Mouse (Mus musculus) small intestine, adult 2 months (tissue): ENCODE data around the gene 4933409G03Rik. TPM values are rescaled to one million over a fixed set of nuclear protein-coding genes. Genes with fewer than 3 reads are reported as not detected.
"Not testable (repeated sequence)": the region's sequence is repeated elsewhere in the genome, so short reads cannot be mapped to it uniquely, and the experiment has no call there.

ENCODE experiments used
- H3K27ac ChIP-seq: fragments of 200-500 bp; 2 replicates; pipeline ENCODE4 v1.5.1; 2012; ENCODE audit warnings: low read depth, low read length, control low read depth, inconsistent platforms; ENCODE audit not compliant: insufficient read depth
- H3K27me3 ChIP-seq: fragments of 200-500 bp; 2 replicates; pipeline ENCODE4 v1.6.1; 2012; ENCODE audit warnings: mild to moderate bottlenecking, moderate library complexity, low read length, inconsistent platforms; ENCODE audit not compliant: control insufficient read depth, insufficient read depth
- H3K36me3 ChIP-seq: fragments of 200-500 bp; 2 replicates; pipeline ENCODE4 v1.6.1; 2012; ENCODE audit warnings: mild to moderate bottlenecking, low read length, control low read depth, inconsistent platforms; ENCODE audit not compliant: control insufficient read depth, insufficient read depth
- H3K4me1 ChIP-seq: fragments of 200-500 bp; 2 replicates; pipeline ENCODE4 v1.6.1; 2012; ENCODE audit warnings: low read length, inconsistent platforms, mixed read lengths; ENCODE audit not compliant: control insufficient read depth, insufficient read depth, insufficient read length
- H3K4me3 ChIP-seq: fragments of 200-500 bp; 2 replicates; pipeline ENCODE4 v1.5.1; 2012; ENCODE audit warnings: low read depth, mild to moderate bottlenecking, control low read depth, inconsistent platforms, low read length, moderate library complexity
- CTCF ChIP-seq: fragments of 200-500 bp; IDR thresholded peaks from 2 replicates; pipeline ENCODE4 v1.5.1; 2012; ENCODE audit warnings: low read depth, mild to moderate bottlenecking, control low read depth, inconsistent platforms, low read length, moderate library complexity, mixed read lengths; ENCODE audit not compliant: insufficient replicate concordance, insufficient read length; ENCODE audit errors: extremely low read depth
- POLR2A ChIP-seq: fragments of 200-500 bp; IDR thresholded peaks from 2 replicates; pipeline ENCODE4 v1.6.1; 2012; ENCODE audit warnings: low read depth, mild to moderate bottlenecking, control low read depth, inconsistent platforms, low read length, moderate library complexity
- WGBS: fragments of 180-500 bp; shearing (Covaris S2); methylation state at CpG from one replicate; pipeline ENCODE4 v1.1.7; 2018; 5-methylcytosine and 5-hydroxymethylcytosine counted together
- polyA plus RNA-seq: library from polyadenylated mRNA; depleted of rRNA; stranded (reverse); fragments of >200 nt; gene quantifications from 2 replicates; pipeline ENCODE4 v1.2.3, GENCODE M21; 2012; rRNA removed

4933409G03Rik gene
- not detected in 2 replicates for polyA plus RNA-seq

DNA sequence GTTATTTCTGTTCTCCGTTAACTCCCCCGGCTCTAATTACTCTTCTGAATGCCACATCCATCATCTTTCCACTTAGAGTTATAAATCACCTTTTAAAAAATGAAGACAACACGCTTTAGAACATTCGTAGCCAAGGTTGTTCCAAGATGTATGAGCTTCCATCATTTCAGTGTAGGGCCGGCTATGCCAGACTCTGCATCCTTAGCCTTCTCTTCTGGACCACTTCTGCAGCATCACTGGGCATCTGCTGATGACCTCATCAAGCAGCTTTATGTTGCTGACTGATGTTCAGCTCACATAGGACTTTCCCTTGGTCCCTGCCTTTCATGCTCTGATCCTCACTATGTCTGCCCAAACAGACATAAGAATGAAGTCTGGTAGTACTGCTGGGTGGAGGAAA is at the start of gene 4933409G03Rik:
4933409G03Rik (plus strand) TSS at position 301 of the 400 bp plus-strand sequence.
- Histone ChIP-seq H3K4me1 (no peaks in the 10 kb centered on the region), H3K27ac (no peak within 1 kb of the TSS), H3K4me3 (no peak within 1 kb of the TSS), H3K36me3 (no peaks in the 10 kb centered on the region), H3K27me3 (no peaks in the 10 kb centered on the region)
- WGBS, result 83% methylated on average over 5 of the region's 5 CpGs
- TF ChIP-seq POLR2A (no peak), CTCF (no peak)

DNA sequence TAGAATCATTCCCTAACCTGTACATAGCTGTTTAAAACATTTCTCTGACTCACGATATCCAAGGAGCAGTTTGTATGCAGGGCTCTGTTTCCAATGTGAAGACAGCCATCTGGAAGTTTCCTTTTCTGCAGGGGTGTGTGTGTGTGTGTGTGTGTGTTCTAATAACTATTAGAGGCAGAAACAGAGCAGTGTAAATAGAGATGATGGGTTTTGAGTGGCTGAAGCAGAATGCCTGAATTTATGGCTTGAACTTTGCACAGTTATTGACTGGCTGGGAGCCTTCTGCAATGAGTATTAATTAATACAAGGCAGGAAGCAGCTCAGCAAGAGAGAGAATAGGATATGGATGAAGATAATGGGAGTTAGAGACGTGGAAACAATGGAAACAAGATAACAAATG is 38.0 kb upstream of the 4933409G03Rik start:
- TF ChIP-seq POLR2A (no peak), CTCF (no peak)
- no peaks in the 10 kb centered on the region for H3K27me3 ChIP-seq
- WGBS, result 10% methylated on average over 2 of the region's 2 CpGs
- H3K4me1 ChIP-seq, result no peaks in the 10 kb centered on the region
- H3K27ac ChIP-seq, result no peak overlapping the region
- H3K4me3 ChIP-seq, result no peak overlapping the region
- no peaks in the 10 kb centered on the region for H3K36me3 ChIP-seq

GRCm38 (mm10) chr2:68560821-68561220 is 21.4 kb upstream of the 4933409G03Rik start:
- Histone ChIP-seq H3K27me3 (no peaks in the 10 kb centered on the region; the same call in 1 of the 2 replicates), H3K27ac (no peak overlapping the region), H3K4me3 (no peak overlapping the region), H3K36me3 (no peaks in the 10 kb centered on the region), H3K4me1 (no peaks in the 10 kb centered on the region)
- WGBS, result 32% methylated on average over 4 of the region's 4 CpGs
- TF ChIP-seq POLR2A (no peak), CTCF (no peak)

DNA sequence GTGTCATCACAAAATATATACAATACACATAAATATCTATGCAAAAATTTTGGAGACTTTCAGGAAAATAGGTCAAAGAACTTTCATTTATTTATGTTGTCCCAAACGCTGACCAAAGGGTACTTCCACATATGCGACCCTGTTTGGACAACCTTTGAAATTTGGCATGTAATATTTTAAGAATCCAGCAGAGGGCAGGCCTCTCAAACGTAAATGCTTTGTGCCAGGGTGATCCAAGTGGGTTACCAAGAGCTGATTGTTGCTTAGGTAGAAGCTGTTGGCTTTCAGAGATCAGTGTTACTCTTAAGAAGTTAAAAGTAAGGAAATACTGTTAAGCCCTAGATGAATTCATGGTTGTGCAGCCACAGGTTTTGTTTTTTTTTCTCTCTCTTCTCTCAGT is 18.9 kb upstream of the 4933409G03Rik start:
- Histone ChIP-seq H3K27ac (no peak overlapping the region), H3K4me1 (no peaks in the 10 kb centered on the region), H3K27me3 (no peaks in the 10 kb centered on the region; the same call in 1 of the 2 replicates), H3K4me3 (no peak overlapping the region), H3K36me3 (no peaks in the 10 kb centered on the region)
- TF ChIP-seq CTCF, result no peak
- TF ChIP-seq POLR2A, result no peak
- 3% methylated on average over 3 of the region's 3 CpGs for WGBS

- Histone ChIP-seq H3K27ac (no peak overlapping the region), H3K4me1 (no peaks in the 10 kb centered on the region), H3K4me3 (no peak overlapping the region), H3K36me3 (no peaks in the 10 kb centered on the region), H3K27me3 (no peaks in the 10 kb centered on the region; the same call in 1 of the 2 replicates)
- WGBS, result 81% methylated on average over 15 of the region's 15 CpGs
- TF ChIP-seq CTCF, result no peak
- TF ChIP-seq POLR2A, result no peak
Measured at GRCm38 (mm10) chr2:68568361-68568760, 13.9 kb upstream of the 4933409G03Rik start.

DNA sequence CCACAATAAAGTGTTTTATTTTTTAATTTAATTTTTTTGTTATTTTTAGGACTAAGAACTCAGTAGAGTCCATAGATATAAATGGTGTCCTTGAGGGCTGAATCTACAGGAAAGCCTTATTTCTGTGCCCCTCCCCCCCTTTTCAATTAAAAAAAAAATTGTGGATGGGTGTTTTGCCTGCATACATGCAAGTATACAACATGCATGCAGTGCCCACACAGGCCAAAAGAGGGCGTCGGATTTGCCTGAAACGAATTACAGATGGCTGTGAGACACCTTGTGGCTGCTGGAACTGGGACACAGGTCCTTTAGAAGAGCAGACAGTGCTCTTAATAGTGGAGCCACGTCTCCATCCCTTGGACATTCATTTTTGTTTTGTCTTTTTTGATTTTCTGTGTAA is 9.9 kb upstream of the 4933409G03Rik start:
- no peaks in the 10 kb centered on the region; the same call in 1 of the 2 replicates for H3K27me3 ChIP-seq
- H3K4me1 ChIP-seq, result no peaks in the 10 kb centered on the region
- no peaks in the 10 kb centered on the region for H3K36me3 ChIP-seq
- no peak overlapping the region for H3K4me3 ChIP-seq
- WGBS, result 24% methylated on average over 4 of the region's 4 CpGs
- TF ChIP-seq CTCF, result peak; percentile 22; the same call in 1 of the 2 replicates
- no peak for TF ChIP-seq POLR2A
- H3K27ac ChIP-seq, result no peak overlapping the region

- H3K27ac ChIP-seq, result no peak overlapping the region
- 42% methylated on average over 3 of the region's 3 CpGs for WGBS
- no peaks in the 10 kb centered on the region for H3K4me1 ChIP-seq
- no peak for TF ChIP-seq POLR2A
- TF ChIP-seq CTCF, result no peak
- no peaks in the 10 kb centered on the region for H3K27me3 ChIP-seq
- no peak overlapping the region for H3K4me3 ChIP-seq
- H3K36me3 ChIP-seq, result no peaks in the 10 kb centered on the region
Measured at GRCm38 (mm10) chr2:68592765-68593164, 10.6 kb downstream of the 4933409G03Rik start.

- H3K27me3 ChIP-seq, result not testable (repeated sequence)
- 44% methylated on average over 2 of the region's 5 CpGs for WGBS
Measured at GRCm38 (mm10) chr2:68656186-68656585, 74.0 kb downstream of the 4933409G03Rik start, which contains the start of gene 4932414N04Rik. 4932414N04Rik (plus strand) TSS chr2:68656486.

More at GRCm38 (mm10) chr2:68656186-68656585, 74.0 kb downstream of the 4933409G03Rik start, which contains the start of gene 4932414N04Rik:
- not testable (repeated sequence) for H3K4me1 ChIP-seq, H3K27ac ChIP-seq, H3K4me3 ChIP-seq, H3K36me3 ChIP-seq
